Mouse (Mus musculus): ENCODE results near the gene Ghdc. TPM values are rescaled to one million over a fixed set of nuclear protein-coding genes. Genes with fewer than 3 reads are reported as not detected.

The Ghdc gene
- total RNA-seq (2014; rRNA removed) (15.9 and 20.9 TPM in 2 replicates), polyA plus RNA-seq (2015; fragmentation: Nextera tagmentation; extraction: Ambion mirVana) (7.5 and 8.3 TPM in 2 replicates)

GRCm38 (mm10) chr11:100770646-100771408 is at the start of gene Ghdc:
TSS of gene Ghdc (minus strand) at chr11:100770957.
- Histone ChIP-seq H3K4me1 (ENCODE audit: insufficient read depth, low read length) (peaks cover 7% of the 10 kb centered on the region), H3K9ac (replicated peaks; ENCODE audit: low read length) (peak within 1 kb of the TSS; percentile 22), H3K4me2 (ENCODE audit: low read depth, low read length) (peak within 1 kb of the TSS; percentile 50), H3K27me3 (ENCODE audit: insufficient read depth, low read length) (no peaks in the 10 kb centered on the region), H3K36me3 (ENCODE audit: insufficient read depth, low read length) (no peaks in the 10 kb centered on the region), H3K4me3 (ENCODE audit: low read length) (peak within 1 kb of the TSS; percentile 45), H3K9me3 (ENCODE audit: low read length) (no peaks in the 10 kb centered on the region), H3K27ac (peak within 1 kb of the TSS; percentile 12; the same call in 1 of the 2 replicates)
- peak; percentile 82 for DNase-seq (ENCODE audit: low spot score)
- ATAC-seq: peak; percentile 74; the same call in 1 of the 2 replicates
- WGBS: 17% methylated on average over 17 of the region's 17 CpGs
- no peak for TF ChIP-seq CTCF (IDR thresholded peaks at IDR 0.05; ENCODE audit: low read depth)

- no peak overlapping the region for H3K4me2 ChIP-seq (ENCODE audit: low read depth, low read length)
- no peak for ATAC-seq
- no peaks in the 10 kb centered on the region for H3K9me3 ChIP-seq (ENCODE audit: low read length)
- DNase-seq (ENCODE audit: low spot score): no peak
- no peak for TF ChIP-seq CTCF (IDR thresholded peaks at IDR 0.05; ENCODE audit: low read depth)
- H3K36me3 ChIP-seq (ENCODE audit: insufficient read depth, low read length): no peaks in the 10 kb centered on the region
- H3K27ac ChIP-seq: no peak overlapping the region
- WGBS: 80% methylated on average over 8 of the region's 8 CpGs
- no peak overlapping the region for H3K9ac ChIP-seq (replicated peaks; ENCODE audit: low read length)
- H3K4me1 ChIP-seq (ENCODE audit: insufficient read depth, low read length): no peaks in the 10 kb centered on the region
- no peaks in the 10 kb centered on the region for H3K27me3 ChIP-seq (ENCODE audit: insufficient read depth, low read length)
- H3K4me3 ChIP-seq (ENCODE audit: low read length): no peak overlapping the region
Measured at GRCm38 (mm10) chr11:100820047-100820446, 49.3 kb upstream of the Ghdc start.

GRCm38 (mm10) chr11:100819626-100820025 is 48.9 kb upstream of the Ghdc start:
- H3K9ac ChIP-seq (replicated peaks; ENCODE audit: low read length): no peak overlapping the region
- no peak overlapping the region for H3K27ac ChIP-seq
- no peak overlapping the region for H3K4me3 ChIP-seq (ENCODE audit: low read length)
- no peak for TF ChIP-seq CTCF (IDR thresholded peaks at IDR 0.05; ENCODE audit: low read depth)
- no peaks in the 10 kb centered on the region for H3K36me3 ChIP-seq (ENCODE audit: insufficient read depth, low read length)
- no peak for DNase-seq (ENCODE audit: low spot score)
- no peaks in the 10 kb centered on the region for H3K4me1 ChIP-seq (ENCODE audit: insufficient read depth, low read length)
- no peak overlapping the region for H3K4me2 ChIP-seq (ENCODE audit: low read depth, low read length)
- H3K27me3 ChIP-seq (ENCODE audit: insufficient read depth, low read length): no peaks in the 10 kb centered on the region
- 91% methylated on average over 16 of the region's 16 CpGs for WGBS
- H3K9me3 ChIP-seq (ENCODE audit: low read length): no peaks in the 10 kb centered on the region
- ATAC-seq: no peak

GRCm38 (mm10) chr11:100819048-100819447 is 48.3 kb upstream of the Ghdc start:
- H3K4me3 ChIP-seq (ENCODE audit: low read length): no peak overlapping the region
- TF ChIP-seq CTCF (IDR thresholded peaks at IDR 0.05; ENCODE audit: low read depth): no peak

GRCm38 (mm10) chr11:100818359-100819012 is 47.7 kb upstream of the Ghdc start:
- Histone ChIP-seq H3K36me3 (ENCODE audit: insufficient read depth, low read length) (no peaks in the 10 kb centered on the region), H3K4me3 (ENCODE audit: low read length) (no peak overlapping the region), H3K4me1 (ENCODE audit: insufficient read depth, low read length) (no peaks in the 10 kb centered on the region), H3K27me3 (ENCODE audit: insufficient read depth, low read length) (no peaks in the 10 kb centered on the region), H3K4me2 (ENCODE audit: low read depth, low read length) (no peak overlapping the region), H3K9ac (replicated peaks; ENCODE audit: low read length) (no peak overlapping the region), H3K27ac (no peak overlapping the region), H3K9me3 (ENCODE audit: low read length) (no peaks in the 10 kb centered on the region)
- DNase-seq (ENCODE audit: low spot score) (no peak), ATAC-seq (no peak)
- no peak for TF ChIP-seq CTCF (IDR thresholded peaks at IDR 0.05; ENCODE audit: low read depth)
- WGBS: 90% methylated on average over 15 of the region's 15 CpGs

More at GRCm38 (mm10) chr11:100819048-100819447, 48.3 kb upstream of the Ghdc start:
- no peaks in the 10 kb centered on the region for H3K9me3 ChIP-seq (ENCODE audit: low read length)
- no peaks in the 10 kb centered on the region for H3K36me3 ChIP-seq (ENCODE audit: insufficient read depth, low read length)
- no peak overlapping the region for H3K4me2 ChIP-seq (ENCODE audit: low read depth, low read length)
- DNase-seq (ENCODE audit: low spot score) (no peak), ATAC-seq (no peak)
- H3K4me1 ChIP-seq (ENCODE audit: insufficient read depth, low read length): no peaks in the 10 kb centered on the region
- no peaks in the 10 kb centered on the region for H3K27me3 ChIP-seq (ENCODE audit: insufficient read depth, low read length)
- no peak overlapping the region for H3K27ac ChIP-seq
- H3K9ac ChIP-seq (replicated peaks; ENCODE audit: low read length): no peak overlapping the region
- WGBS: 80% methylated on average over 8 of the region's 8 CpGs

- no peak for ATAC-seq
- TF ChIP-seq CTCF (IDR thresholded peaks at IDR 0.05; ENCODE audit: low read depth): no peak
- no peaks in the 10 kb centered on the region for H3K27me3 ChIP-seq (ENCODE audit: insufficient read depth, low read length)
- H3K27ac ChIP-seq: no peak overlapping the region
- H3K4me2 ChIP-seq (ENCODE audit: low read depth, low read length): no peak overlapping the region
- peak; percentile 15 for DNase-seq (ENCODE audit: low spot score)
- H3K9me3 ChIP-seq (ENCODE audit: low read length): no peaks in the 10 kb centered on the region
- H3K9ac ChIP-seq (replicated peaks; ENCODE audit: low read length): no peak overlapping the region
- H3K36me3 ChIP-seq (ENCODE audit: insufficient read depth, low read length): no peaks in the 10 kb centered on the region
- H3K4me3 ChIP-seq (ENCODE audit: low read length): no peak overlapping the region
- H3K4me1 ChIP-seq (ENCODE audit: insufficient read depth, low read length): no peaks in the 10 kb centered on the region
- WGBS: 57% methylated on average over 9 of the region's 9 CpGs
Measured at GRCm38 (mm10) chr11:100817311-100817710, 46.6 kb upstream of the Ghdc start.

All from hindbrain, postnatal 0 days (tissue).